Mouse (Mus musculus): Measurements from ENCODE around the gene Ddi2.

GRCm38 (mm10) chr4:141762102-141762598 lies 38.9 kb upstream of the Ddi2 start:
- TF ChIP-seq CTCF (IDR thresholded peaks at IDR 0.05; ENCODE audit: low read depth) (no peak), EP300 (IDR thresholded peaks at IDR 0.05; ENCODE audit: low read depth) (no peak)

Data from liver, postnatal 0 days (tissue).